Mouse (Mus musculus) erythroid progenitor cell, adult 5-6 weeks (primary cell): ENCODE results near the gene Stx11. TPM values are rescaled to one million over a fixed set of nuclear protein-coding genes. Genes with fewer than 3 reads are reported as not detected.
A peak's percentile ranks its signal among the peaks of the same experiment; 100 is the strongest.

Experiments
- ATAC-seq: replicated peaks from 2 replicates; pipeline ENCODE4 v1.8.0; 2016; ENCODE audit warnings: moderate number of reproducible peaks, mild to moderate bottlenecking, moderate TSS enrichment, inconsistent platforms; ENCODE audit not compliant: poor library complexity, low FRiP score, severe bottlenecking
- total RNA-seq, 2 experiments: library from RNA; stranded (forward) in 1 of 2; stranded (reverse) in 1 of 2; fragments of 150-400 nt in 1 of 2; fragments of 186-747, 209-891 nt in 1 of 2; gene quantifications; 2 replicates each; pipeline versions ENCODE4 v1.2.3 to v1.2.4; 2015 to 2017; ENCODE audit warnings: low replicate concordance in 2 of 2

Gene Stx11
- total RNA-seq, 2 experiments from 2014 or later, result 5.9 to 10.2 TPM

DNA sequence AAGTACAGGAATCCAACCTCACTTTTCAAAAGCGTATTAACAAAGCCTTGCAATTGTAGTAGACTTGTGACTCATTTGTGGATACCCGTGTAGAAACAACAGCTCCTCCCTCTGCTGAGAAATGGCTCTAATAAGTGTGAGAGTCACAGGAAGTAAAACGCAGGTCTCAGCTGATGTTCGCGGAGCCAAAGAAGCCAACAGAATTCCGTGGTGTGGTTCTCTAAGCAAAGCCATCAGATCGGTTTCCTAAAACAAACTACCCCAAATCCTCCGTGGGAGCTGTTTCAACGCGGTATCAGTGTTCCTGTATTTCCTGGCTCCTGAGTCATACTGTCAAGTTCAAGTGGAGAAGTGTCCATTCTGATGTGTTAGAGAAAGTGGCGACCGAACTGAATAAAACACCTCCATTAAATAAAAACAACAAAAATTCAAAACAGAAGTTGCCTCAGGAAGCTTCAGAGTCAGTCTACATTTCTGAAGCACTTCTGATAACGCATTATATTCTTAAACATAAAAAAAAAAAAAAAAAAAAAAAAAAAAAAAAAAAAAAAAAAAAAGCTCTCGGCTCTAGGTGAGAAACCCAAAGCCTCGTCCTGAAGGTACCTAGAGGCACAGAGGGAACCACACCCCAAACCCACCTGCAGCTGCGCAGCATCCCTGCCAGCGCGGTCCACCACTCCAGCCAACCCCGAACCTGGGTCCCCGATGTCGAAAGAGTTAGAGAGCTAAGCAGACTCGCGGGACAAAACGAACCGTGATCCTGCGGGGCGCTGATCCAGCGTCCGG lies 543 bp downstream of the Stx11 start:
- 0 out of 2 replicates have a peak, but pooled peaks have one; percentile 43 for ATAC-seq

DNA sequence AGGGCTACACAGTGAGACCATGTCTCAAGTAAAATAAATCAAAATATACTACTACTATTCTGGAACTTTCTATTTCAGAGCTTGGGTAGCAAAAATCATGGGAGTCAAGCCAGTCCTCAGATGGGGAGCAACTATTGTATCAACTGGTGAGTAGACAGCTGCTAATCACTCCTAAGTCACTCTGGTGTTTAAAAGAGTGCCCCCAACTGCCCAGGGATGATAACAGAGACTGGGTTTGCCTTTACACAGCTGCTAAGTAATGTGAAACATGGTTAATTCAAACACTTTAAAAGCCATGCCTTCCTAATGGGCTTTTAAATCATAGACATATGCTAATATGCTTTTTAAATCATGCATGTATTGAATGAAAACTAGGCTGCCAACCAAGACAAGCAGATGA lies 1.9 kb downstream of the Stx11 start:
- peak; percentile 58 for ATAC-seq

DNA sequence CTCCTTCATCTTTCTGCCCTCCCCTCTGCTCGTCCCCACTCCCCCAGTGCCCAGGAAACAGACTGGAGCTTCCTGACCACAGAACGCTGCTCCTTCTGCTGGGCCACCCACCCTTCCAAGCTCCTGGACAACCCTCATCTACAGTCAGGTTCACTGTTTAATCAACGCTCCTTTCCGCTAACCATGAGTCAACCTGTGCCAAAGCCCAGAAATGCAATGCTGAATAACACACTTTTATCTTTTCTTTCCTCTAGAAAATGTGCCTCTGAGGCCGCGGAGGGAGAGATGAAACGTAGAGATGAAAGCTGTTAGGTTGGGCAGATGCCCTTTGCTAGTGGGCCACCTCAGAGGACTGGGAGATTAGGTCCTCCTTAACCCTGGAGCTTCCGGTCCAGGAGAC lies 2.6 kb downstream of the Stx11 start:
- ATAC-seq, result no peak

DNA sequence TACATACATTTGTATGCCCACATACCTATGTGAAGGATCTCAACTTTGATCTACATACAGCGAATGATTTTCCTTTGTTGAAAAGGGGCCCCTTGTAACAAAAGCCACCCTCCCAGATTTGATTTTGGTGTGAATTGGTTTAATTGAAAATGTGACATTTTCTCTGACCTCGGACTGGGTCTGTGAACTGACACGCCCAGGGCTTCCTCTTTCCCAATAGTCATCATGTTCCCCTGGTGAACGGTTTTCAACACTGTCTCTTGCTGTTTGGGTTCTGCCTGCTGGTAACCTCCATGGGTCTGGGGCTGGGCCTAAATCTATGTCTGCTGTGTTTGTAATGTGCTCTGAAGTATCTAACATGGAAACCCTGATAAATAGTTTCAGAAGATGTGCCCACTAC lies 6.8 kb downstream of the Stx11 start:
- no peak for ATAC-seq

DNA sequence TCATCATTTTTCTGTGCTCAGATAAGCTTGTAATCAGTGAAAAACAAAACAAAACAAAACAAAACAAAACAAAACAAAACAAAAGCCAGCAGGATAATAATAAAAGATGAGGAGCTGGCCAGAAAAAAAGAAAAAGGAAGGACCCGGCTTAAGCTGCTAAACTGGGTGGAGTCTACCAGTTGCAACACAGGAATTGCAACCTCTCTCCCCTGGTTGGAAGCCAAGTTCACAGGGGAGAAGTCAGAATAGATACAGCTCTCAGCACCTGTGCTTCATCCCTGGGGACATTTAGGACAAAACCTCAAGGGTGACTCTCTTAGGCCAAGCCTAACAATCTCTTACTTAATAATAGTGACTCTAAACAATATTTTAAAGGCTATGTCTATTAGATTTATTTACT lies 8.3 kb downstream of the Stx11 start:
- ATAC-seq, result no peak

DNA sequence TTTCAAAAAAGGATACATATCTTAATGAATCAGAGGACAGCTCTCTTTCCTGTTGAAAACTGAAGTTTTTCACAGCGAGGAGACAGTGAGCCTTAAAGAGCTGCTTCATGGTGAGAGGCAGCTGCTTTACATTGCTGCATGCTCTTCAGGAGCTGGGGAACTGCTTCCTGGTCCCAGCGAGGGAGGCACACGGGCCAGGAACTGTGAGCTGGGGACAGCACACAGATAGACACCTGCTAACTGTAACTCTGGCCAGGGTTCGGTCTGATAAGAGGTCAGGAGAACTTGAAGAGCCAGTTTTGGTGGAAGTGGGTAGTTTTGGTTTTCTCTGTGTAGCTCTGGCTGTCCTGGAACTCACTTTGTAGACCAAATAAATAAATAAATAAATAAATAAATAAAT lies 12.7 kb downstream of the Stx11 start:
- ATAC-seq, result peak; percentile 97

DNA sequence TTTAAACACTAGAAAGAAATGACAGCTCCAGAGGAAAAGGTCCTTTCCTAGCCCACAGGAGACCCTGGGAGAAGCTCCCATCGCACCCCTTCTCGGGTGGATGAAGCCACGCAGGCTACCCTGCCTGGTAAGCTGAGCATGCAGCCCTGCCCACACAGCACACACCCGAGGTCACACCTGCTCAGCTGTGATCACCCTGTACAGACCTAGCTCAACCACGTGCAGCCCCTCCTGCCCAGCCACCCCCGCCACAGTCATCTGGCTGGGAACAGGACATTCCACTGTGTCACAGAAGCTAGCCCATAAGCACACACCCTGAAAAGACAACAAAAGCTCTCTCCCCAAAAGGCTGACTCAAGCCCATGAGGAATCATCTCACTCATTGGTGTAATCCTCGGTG lies 14.8 kb downstream of the Stx11 start:
- ATAC-seq, result no peak

DNA sequence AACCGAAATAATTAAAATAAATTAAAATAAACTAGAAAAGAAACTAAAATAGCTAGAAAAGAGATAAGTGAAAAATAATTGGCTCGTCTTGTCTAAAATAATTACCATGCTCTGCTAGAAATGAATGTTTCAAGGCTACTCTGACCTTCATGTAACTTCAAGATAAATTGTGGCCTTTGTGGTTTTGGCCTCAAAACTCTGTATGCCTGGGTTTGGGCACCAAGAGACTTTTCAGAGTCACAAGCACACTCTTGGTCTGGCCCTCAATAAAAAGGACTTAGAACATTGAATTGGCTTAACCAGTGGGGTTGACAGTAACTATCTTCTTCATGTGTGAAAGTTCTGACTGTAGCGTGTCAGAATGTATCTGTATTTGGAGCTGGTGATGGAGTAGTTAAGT lies 16.5 kb downstream of the Stx11 start:
- ATAC-seq, result no peak

DNA sequence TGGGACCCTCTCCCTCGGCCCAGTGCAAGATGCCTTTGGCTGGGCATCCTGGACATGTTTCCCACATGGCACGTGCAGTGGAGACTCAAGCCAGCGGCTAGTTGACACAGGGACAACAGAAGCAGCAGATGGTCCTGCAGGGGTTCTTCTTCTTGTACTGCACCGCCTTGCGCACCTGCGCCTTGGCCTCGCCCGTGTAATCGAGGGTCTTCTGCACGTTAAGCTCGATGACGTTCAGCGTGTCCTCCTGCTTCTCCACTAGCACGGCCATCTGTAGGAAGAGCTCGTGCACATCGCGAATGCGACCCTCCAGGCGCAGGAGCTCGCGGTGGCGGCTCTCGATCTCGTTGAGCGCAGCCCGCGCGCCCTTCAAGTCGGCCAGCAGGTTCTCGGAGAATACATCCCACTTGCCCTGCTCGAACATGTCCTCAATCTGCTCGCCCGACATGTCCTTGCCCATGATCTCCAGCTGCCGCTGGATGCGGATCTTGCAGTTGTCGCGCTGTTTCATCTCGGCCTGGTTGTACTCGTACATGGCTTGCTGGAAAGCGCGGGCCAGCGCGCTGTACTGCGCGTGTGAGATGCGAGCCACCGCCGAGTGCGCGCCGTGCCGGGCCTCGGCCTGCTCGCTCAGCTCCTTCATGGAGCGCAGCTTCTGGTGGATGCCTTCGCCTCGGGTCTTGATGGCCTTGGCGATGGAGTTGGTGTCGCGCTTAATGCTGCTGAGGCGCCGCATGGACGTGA lies 22.9 kb downstream of the Stx11 start:
- no peak for ATAC-seq

DNA sequence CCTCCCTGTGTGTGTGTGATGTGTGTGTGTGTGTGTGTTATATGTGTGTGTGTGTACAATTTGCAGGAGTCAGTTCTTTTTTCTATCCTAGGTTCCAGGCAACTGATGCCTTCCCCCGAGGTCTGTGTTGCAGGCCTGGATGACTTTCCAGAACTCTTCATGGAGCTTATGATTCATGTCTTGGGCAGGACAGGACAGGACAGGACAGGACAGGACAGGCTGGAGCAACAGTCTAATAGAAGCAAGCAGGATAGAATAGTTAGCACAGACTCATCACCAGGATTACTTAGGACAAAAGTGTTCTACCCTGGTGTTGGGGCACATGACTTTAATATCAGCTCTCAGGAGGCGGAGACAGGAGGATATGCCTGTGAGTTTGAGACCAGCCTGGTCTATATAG lies 25.3 kb downstream of the Stx11 start:
- ATAC-seq, result no peak

DNA sequence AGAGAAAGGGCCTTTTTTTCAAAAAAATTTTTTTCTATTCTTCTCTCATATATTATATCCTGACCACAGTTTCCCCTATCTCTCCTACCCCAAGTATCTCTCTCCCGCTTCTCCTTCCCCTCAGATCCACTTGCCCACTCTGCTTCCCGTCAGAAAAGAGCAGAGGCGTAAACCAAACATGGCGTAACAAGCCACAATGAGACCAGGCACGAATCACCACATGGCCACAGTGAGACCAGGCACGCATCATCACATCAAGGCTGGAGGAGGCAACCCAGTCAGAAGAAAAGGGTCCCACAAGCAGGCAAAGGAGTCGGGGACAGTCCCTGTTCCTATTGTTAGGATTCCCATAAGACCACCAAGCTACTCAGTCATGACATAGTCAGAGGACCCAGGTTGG lies 28.0 kb downstream of the Stx11 start:
- ATAC-seq, result no peak

DNA sequence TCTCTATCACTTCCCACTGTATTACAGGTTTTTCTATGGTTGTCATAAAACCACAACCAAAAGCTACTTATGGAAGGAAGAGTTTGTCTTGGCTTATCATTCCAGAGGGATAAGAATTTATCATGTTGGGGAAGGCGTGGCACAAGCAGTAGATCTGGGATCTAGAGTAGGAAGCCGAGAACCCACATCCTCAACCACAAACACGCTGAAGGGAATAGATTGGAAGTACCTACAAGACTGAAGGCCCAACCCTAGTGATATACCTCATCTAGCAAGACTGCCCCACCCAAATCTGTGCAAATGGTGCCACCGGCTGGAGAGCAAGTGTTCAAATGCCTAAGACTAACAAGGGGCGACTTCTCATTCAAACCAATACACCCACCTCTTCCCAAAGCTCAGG lies 28.5 kb downstream of the Stx11 start:
- ATAC-seq, result no peak

DNA sequence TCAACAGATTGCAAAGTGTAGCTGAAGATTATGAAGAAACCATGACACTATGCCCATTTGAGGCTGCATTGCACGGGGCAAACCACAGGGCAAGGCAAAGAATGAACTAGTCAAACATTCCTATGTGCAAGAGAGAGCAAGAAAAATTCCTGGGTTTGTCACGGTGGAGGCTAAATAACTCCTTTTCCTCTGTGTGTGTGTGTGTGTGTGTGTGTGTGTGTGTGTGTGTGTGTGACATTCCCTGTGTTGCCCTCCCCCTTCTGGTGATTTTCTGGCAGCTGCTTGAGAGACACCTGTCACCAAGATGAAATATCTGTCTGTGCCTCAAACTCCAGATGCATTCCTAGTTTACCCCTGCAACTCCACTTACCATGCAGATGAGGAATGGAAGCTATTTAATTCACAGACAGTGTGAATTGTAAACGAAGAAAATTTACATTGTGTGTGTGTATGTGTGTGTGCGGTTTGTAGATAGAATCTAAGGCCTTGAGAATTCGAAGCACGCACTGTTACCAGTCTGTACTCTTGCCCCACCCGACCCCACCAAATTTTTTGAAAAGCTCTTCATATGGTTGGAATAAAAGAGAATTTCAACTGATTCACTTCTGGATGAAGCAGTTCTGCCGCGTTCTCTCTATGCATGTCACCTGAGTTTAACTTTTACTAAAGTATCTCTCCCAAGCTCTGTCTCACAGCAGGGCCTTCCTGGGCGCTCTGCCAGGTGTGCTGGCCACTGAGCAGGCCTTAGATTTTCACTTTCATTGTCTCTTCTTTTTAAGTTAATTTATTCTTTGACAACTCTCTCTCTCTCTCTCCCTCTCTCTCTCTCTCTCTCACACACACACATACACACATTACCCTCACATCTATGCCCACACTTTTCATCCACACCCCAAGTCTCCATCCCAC lies 32.4 kb downstream of the Stx11 start:
- no peak for ATAC-seq

DNA sequence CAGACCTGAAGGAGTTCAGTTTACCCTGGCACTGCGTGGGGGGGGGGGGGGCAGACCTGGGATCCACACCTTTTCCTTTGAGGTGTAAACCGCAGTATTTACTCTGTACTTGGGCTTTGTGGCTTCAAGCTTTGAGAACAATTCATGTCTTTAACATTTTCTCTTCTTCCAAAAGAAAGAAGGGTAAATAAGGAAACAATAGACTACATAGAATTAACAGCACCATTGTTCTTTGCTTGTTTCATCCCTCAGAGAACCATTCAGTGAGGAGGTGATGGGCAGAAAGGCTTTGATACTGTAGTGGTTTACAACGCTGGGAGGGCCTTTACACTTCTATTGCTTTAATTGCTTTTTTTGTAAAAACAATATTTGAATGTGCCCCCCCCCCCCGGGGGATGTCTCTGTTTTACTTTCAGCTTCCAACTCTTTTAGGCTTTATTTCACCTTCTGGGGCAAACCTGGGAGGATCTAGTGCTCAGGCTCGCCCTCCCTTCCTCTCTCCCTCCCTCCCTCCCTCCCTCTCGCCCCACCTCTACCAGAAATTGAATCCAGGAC lies 33.7 kb downstream of the Stx11 start:
- ATAC-seq, result no peak

DNA sequence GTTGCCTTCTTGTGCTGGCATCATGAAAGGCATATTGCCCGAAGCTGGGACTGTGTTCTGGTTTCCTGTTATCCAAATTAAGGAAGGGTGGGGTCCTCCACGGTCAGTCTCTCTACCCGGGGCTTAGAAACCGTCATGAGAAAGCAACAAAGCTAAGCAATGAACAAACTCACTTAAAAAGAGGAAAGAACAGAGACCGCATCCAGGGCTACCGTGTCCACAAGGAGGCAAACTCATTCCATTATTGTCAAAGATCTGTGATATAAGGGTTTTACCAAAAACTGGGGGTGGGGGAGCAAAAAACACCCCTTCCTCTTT lies 34.3 kb downstream of the Stx11 start:
- no peak for ATAC-seq

DNA sequence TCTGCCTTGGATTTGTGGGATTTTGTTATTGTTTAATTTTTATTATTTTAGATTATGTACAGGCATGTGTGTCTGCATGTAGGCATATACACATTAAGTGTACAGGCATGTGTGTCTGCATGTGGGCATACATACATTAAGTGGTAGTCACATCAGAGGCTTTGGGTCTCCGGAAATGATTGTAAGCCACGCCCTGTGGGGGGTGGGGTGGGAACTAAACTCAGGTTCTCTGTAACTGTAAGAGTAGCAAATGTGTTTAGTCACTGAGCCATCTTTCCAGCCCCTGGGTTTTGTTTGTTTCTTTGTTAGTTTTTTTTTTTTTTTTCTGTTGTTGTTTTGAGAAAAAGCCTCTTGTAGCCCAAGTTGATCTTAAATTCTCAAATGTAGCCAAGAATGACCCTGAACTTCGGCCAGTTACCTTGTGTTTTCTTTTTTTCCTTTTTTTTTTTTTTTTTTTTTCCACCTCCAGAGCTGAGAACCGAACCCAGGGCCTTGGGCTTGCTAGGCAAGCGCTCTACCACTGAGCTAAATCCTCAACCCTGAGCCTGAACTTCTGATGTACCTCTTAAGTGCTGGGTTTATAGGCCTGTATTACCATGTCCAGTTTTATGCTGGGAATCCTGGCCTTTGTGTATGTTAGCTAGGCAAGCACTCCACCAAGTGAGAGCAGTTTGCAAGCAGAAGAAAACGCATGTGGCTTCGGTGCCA lies 34.8 kb downstream of the Stx11 start:
- no peak for ATAC-seq

DNA sequence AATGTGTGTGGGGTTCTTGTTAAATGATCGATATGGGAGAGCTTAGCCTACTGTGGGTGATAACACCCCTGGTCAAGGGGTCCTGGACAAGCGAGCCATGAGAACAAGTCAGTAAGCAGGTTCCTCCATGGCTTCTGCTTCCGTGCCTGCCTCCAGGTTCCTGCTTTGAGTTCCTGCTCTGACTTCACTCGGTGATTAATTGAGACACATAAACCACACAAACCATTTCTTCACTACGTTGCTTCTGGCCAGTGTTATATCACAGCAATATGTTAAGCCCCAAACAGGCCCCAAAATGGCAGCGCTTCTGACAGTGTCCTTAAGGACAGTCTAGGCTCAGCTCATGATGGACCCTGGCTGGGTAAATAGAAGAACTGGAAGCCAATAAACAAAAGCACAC lies 35.9 kb downstream of the Stx11 start:
- ATAC-seq, result no peak

DNA sequence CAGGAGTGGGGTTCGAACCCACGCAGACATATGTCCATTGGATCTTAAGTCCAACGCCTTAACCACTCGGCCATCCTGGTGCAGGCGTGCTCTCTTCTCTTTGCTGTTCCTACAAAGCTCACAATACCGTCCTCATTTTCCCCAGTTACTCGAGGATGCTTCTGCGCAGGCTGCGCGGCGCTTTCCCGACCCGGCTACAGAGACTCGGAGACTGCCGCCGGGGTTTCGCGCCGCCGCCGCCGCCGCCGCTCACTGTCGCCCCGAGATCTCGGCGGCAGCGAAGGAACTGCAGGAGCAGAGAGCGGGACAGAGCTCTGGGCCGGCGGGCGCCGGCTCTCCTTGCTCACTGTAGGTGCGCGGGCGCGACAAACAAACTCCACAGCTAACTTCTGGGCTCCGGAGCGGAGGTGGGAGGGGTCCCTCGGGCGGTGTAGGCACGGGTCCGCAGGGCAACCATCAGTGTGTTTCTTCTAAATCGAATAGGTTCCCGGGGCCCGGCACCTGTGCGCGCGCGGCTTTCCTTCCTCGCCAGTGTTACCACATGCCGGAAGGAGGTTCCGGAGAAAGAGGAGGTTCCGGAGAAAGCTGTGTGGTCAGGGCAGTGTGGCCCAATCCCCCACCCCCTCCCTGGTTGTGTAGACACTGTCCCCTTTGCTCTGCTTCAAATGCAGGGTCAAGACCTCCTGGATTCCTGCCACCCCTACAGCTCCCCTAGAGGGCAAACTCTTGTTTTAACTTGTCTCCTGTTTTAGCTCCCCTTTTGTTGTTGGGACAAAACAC lies 41.3 kb downstream of the Stx11 start:
- peak; percentile 79 for ATAC-seq

DNA sequence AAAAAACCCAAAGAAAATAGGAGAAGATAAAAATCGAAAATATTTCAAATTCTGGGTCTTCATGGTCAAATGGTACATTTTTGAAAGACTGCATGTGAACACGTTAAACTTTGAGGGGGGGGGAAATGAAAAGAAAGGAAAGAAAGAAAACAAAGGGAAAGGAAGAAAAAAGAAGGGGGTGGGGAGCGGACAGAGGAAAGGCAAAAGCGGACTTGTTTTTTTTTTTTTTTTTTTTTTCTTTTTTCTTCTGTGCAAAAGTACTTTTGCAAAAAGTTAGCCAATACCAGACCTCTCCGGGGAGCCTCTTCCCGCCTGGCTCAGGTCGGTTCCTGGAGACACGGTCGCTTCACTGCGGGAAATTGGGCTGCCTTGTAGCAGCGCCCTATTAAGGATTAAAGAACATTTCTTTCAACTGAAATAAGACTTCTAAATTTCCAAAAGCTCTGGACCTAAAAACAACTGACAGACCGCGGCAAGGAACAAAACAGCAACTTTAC lies 42.0 kb downstream of the Stx11 start:
- peak; percentile 40; the same call in 1 of the 2 replicates for ATAC-seq
